Mouse (Mus musculus): ENCODE data around the gene Med24. TPM values are rescaled to one million over a fixed set of nuclear protein-coding genes. Genes with fewer than 3 reads are reported as not detected.
"Not testable (repeated sequence)": the region's sequence is repeated elsewhere in the genome, so short reads cannot be mapped to it uniquely, and the experiment has no call there.

Gene Med24
- polyA plus RNA-seq, 1 experiment from 2014 or later, result 63.8 TPM

DNA sequence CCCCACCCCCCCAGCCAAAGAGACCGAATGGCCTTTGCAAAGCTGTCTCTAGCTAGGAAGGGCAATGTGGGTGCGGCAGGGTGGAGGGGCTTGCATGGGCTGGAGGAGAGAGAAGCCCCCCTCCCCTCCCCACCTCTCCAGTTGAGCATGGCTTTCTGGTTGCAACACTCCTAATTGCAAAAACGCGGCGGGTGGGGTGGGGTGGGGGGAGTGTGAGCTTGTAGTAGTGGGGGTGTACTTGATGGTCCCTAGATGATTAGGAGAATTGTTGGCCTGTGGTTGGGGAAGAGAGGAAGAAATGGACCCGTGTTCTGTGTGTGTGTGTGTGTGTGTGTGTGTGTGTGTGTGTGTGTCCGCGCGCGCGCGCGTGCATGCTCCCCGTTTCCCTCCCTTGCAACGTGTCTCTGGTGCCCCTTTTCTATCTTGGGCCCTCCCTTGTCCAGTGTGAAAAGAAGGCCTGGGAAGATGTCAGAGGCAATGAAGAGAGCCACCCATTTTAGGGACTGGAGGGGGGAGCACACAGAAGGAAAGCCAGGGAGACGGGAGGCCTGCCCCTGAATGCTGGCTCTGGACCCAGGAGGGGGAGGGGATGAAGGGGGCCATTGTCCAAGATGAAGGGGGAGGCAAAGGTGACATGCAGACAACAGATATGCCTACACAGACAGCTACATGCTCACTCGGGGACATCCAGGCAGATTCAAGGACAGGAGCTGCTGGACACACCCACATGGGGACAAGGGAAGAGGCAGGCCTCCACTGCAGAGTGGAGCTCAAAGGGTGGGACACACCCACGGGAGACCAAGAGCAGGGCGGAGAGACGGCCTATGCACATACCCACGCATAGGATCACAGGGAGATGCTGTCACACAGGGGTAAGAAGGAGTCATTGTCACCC lies 13.4 kb upstream of the Med24 start:
- Histone ChIP-seq H3K9ac (peak overlapping the region; percentile 96), H3K36me3 (no peaks in the 10 kb centered on the region), H3K27ac (peak overlapping the region; percentile 91), H3K4me2 (peak overlapping the region; percentile 76), H3K27me3 (no peaks in the 10 kb centered on the region), H3K4me3 (peak overlapping the region; percentile 95), H3K9me3 (no peaks in the 10 kb centered on the region), H3K4me1 (peaks cover 65% of the 10 kb centered on the region)
- no peak for ATAC-seq (ENCODE audit: insufficient number of reproducible peaks, insufficient read depth, low FRiP score, low TSS enrichment, low read depth)
- 2% methylated on average over 21 of the region's 21 CpGs for WGBS

GRCm38 (mm10) chr11:98741622-98742396 lies 12.6 kb upstream of the Med24 start:
- H3K4me3 ChIP-seq, result peak overlapping the region; percentile 95
- H3K9me3 ChIP-seq, result no peaks in the 10 kb centered on the region
- peak overlapping the region; percentile 76 for H3K4me2 ChIP-seq
- peak overlapping the region; percentile 91 for H3K27ac ChIP-seq
- H3K4me1 ChIP-seq, result peaks cover 59% of the 10 kb centered on the region
- H3K36me3 ChIP-seq, result no peaks in the 10 kb centered on the region
- 1% methylated on average over 59 of the region's 86 CpGs for WGBS
- H3K9ac ChIP-seq, result peak overlapping the region; percentile 96
- H3K27me3 ChIP-seq, result no peaks in the 10 kb centered on the region
- peak; percentile 71 for ATAC-seq (ENCODE audit: insufficient number of reproducible peaks, insufficient read depth, low FRiP score, low TSS enrichment, low read depth)

DNA sequence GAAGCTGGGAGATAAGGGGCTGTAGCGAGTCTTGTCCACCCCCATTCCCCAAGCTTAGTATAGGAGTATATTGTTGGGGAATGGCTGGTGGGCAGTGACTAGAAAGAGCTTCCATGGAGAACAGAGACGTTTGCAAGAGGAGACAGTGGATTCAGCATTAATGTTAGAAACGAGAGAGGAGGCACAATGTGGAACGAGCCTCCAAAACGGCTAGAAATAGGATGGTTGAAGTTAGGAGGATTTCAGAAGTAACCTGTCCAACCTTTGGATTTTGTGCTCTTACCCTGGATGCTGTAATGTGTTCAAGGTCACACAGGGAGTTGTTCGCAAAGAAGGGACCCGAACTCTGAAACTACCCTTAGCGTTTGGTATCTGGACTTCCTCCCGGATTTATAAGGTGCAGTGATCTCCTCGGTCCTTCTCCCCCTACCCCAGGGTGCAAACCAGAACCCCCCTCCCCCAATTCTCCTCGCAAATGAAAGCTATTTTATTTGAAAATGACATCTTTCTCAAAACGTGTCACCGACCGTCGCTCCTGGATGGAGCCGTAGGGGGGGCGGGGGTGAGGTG lies 11.9 kb upstream of the Med24 start:
- H3K36me3 ChIP-seq, result no peaks in the 10 kb centered on the region
- H3K4me1 ChIP-seq, result peaks cover 52% of the 10 kb centered on the region
- ATAC-seq (ENCODE audit: insufficient number of reproducible peaks, insufficient read depth, low FRiP score, low TSS enrichment, low read depth), result no peak
- H3K9ac ChIP-seq, result peak overlapping the region; percentile 96
- no peaks in the 10 kb centered on the region for H3K9me3 ChIP-seq
- peak overlapping the region; percentile 91 for H3K27ac ChIP-seq
- peak overlapping the region; percentile 95 for H3K4me3 ChIP-seq
- WGBS, result under 1% methylated on average over 17 of the region's 17 CpGs
- H3K4me2 ChIP-seq, result peak overlapping the region; percentile 76
- H3K27me3 ChIP-seq, result no peaks in the 10 kb centered on the region

DNA sequence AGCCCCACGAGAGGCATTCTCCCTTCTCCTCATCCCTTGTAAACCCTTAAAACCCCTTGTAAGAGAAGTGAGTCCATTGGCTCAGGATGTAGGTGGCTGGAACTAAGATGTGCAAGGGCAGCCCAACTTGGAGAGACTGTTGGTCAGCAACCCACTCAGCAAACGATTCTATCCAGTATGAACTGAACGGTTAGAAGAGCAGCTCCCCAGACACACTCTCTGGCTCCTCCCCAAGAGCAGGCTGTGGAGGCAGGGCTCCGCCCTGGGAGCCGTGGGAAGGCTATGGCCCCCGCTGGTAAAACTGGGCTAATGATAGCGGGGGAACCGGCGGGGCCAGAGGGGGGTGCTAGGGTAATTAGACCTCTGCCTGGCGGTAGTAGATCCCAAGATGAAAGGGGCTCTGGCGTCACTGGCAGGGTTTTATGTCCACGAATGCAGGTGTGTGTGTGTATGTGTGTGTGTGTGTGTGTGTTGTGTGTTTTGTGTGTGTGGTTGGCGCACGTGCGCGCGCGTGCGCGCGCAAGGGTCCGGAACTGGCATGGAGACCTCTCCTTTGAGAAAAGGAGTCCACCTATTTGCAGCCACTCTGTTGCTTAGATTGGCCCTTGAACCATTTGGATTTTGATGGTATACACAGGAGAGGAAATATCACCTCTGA lies 11.3 kb upstream of the Med24 start, which contains the start of gene Thra:
Gene Thra, plus strand, starts transcription at position 246 of the 658 bp plus-strand sequence.
- WGBS, result under 1% methylated on average over 22 of the region's 22 CpGs
- Histone ChIP-seq H3K36me3 (no peaks in the 10 kb centered on the region), H3K4me2 (peak within 1 kb of the TSS; percentile 76), H3K4me3 (peak within 1 kb of the TSS; percentile 95), H3K27me3 (no peaks in the 10 kb centered on the region), H3K4me1 (peaks cover 46% of the 10 kb centered on the region), H3K9ac (peak within 1 kb of the TSS; percentile 96), H3K9me3 (no peaks in the 10 kb centered on the region), H3K27ac (peak within 1 kb of the TSS; percentile 91)
- 0 out of 2 replicates have a peak, but pooled peaks have one; percentile 72 for ATAC-seq (ENCODE audit: insufficient number of reproducible peaks, insufficient read depth, low FRiP score, low TSS enrichment, low read depth)

GRCm38 (mm10) chr11:98740026-98740392 lies 10.8 kb upstream of the Med24 start:
- peak overlapping the region; percentile 76 for H3K4me2 ChIP-seq
- H3K4me1 ChIP-seq, result peaks cover 42% of the 10 kb centered on the region
- peak overlapping the region; percentile 96; the same call in 1 of the 2 replicates for H3K9ac ChIP-seq
- 10% methylated on average over 8 of the region's 8 CpGs for WGBS
- H3K4me3 ChIP-seq, result peak overlapping the region; percentile 95
- peak overlapping the region; percentile 91 for H3K27ac ChIP-seq
- no peaks in the 10 kb centered on the region for H3K36me3 ChIP-seq
- no peak for ATAC-seq (ENCODE audit: insufficient number of reproducible peaks, insufficient read depth, low FRiP score, low TSS enrichment, low read depth)
- H3K27me3 ChIP-seq, result no peaks in the 10 kb centered on the region
- no peaks in the 10 kb centered on the region for H3K9me3 ChIP-seq

GRCm38 (mm10) chr11:98738925-98739324 lies 9.7 kb upstream of the Med24 start:
- Histone ChIP-seq H3K9ac (no peak overlapping the region), H3K27me3 (no peaks in the 10 kb centered on the region), H3K36me3 (no peaks in the 10 kb centered on the region), H3K9me3 (peaks cover 6% of the 10 kb centered on the region), H3K4me2 (no peak overlapping the region), H3K27ac (no peak overlapping the region), H3K4me3 (no peak overlapping the region), H3K4me1 (peaks cover 31% of the 10 kb centered on the region)
- 74% methylated on average over 9 of the region's 9 CpGs for WGBS
- no peak for ATAC-seq (ENCODE audit: insufficient number of reproducible peaks, insufficient read depth, low FRiP score, low TSS enrichment, low read depth)

GRCm38 (mm10) chr11:98738428-98738911 lies 9.2 kb upstream of the Med24 start:
- Histone ChIP-seq H3K36me3 (no peaks in the 10 kb centered on the region), H3K4me2 (no peak overlapping the region), H3K27ac (no peak overlapping the region), H3K9ac (no peak overlapping the region), H3K9me3 (peaks cover 6% of the 10 kb centered on the region), H3K27me3 (no peaks in the 10 kb centered on the region), H3K4me1 (peaks cover 26% of the 10 kb centered on the region), H3K4me3 (no peak overlapping the region)
- WGBS, result 43% methylated on average over 4 of the region's 4 CpGs
- no peak for ATAC-seq (ENCODE audit: insufficient number of reproducible peaks, insufficient read depth, low FRiP score, low TSS enrichment, low read depth)

DNA sequence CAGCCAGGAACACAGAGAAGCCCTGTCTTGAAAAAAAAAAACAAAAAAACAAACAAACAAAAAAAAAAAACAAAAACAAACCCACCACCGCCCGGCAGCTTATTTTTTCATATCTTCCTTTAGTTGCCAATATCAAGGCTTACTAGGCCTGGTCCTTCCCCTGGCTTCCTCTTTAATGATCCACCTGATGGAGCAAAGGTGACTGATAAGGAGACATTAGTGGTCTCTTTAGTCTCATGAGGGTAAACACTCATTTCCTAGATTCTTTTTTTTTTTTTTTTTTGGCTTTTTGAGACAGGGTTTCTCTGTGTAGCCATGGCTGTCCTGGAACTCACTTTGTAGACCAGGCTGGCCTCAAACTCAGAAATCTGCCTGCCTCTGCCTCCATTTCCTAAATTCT lies 8.0 kb upstream of the Med24 start:
- not testable (repeated sequence) for H3K36me3 ChIP-seq; H3K9ac ChIP-seq; H3K27ac ChIP-seq; H3K9me3 ChIP-seq; H3K4me3 ChIP-seq; ATAC-seq (ENCODE audit: insufficient number of reproducible peaks, insufficient read depth, low FRiP score, low TSS enrichment, low read depth); H3K27me3 ChIP-seq; H3K4me2 ChIP-seq
- 95% methylated on average over 2 of the region's 2 CpGs for WGBS
- H3K4me1 ChIP-seq, result peaks cover 16% of the 10 kb centered on the region

DNA sequence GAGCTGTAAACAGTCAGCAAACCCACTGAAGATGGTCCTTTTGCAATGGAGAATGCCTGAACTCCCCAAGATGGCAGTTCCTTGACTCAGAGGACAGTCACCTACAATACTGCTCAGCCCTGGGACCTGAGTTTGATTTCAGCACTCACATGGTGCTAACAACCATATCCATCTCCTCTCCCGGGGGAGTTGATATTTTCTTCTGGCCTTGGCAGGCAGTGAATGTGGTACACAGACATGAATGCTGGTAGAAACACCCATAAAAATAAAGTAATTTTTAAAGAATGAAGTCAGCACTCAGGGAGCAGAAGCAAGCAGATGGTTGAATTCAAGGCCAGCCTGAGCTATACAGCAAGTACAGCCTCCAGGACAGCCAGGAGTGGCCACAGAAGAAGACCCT lies 6.9 kb upstream of the Med24 start:
- no peak overlapping the region for H3K9ac ChIP-seq
- no peak for ATAC-seq (ENCODE audit: insufficient number of reproducible peaks, insufficient read depth, low FRiP score, low TSS enrichment, low read depth)

DNA sequence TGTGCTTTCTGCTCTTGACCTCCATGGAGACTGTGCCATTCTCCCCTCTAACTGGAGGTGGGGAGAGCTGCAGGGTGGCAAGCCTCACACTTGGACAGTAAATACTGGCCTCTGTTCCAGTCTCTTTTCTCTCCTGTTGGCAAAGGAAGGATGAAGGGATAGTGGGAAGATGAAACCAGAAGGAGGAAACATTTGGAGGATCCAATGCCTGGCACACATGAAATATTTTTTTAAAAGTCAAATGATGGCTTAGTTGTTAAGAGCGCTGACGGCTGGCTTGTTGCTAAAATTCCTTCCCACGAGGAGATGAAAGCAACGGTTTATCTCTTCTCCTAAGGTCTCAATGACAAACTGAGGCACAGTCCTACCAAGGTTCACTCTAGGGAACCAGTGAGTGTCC lies 5.9 kb upstream of the Med24 start:
- Histone ChIP-seq H3K27me3 (no peaks in the 10 kb centered on the region), H3K27ac (no peak overlapping the region), H3K9ac (no peak overlapping the region), H3K4me1 (peaks cover 22% of the 10 kb centered on the region), H3K4me2 (no peak overlapping the region), H3K9me3 (peaks cover 6% of the 10 kb centered on the region), H3K36me3 (no peaks in the 10 kb centered on the region), H3K4me3 (no peak overlapping the region)
- WGBS, result 94% methylated on average over 4 of the region's 4 CpGs
- ATAC-seq (ENCODE audit: insufficient number of reproducible peaks, insufficient read depth, low FRiP score, low TSS enrichment, low read depth), result no peak

More for the DNA sequence above, 6.9 kb upstream of the Med24 start:
- H3K9me3 ChIP-seq, result peaks cover 6% of the 10 kb centered on the region
- peaks cover 23% of the 10 kb centered on the region for H3K4me1 ChIP-seq
- no peak overlapping the region for H3K4me3 ChIP-seq
- WGBS, result 78% methylated on average over 1 of the region's 1 CpGs
- H3K36me3 ChIP-seq, result no peaks in the 10 kb centered on the region
- H3K27me3 ChIP-seq, result no peaks in the 10 kb centered on the region
- H3K4me2 ChIP-seq, result no peak overlapping the region
- no peak overlapping the region for H3K27ac ChIP-seq

- 75% methylated on average over 3 of the region's 3 CpGs for WGBS
- no peak overlapping the region for H3K4me3 ChIP-seq
- no peak overlapping the region for H3K9ac ChIP-seq
- ATAC-seq (ENCODE audit: insufficient number of reproducible peaks, insufficient read depth, low FRiP score, low TSS enrichment, low read depth), result no peak
- H3K4me2 ChIP-seq, result no peak overlapping the region
- no peaks in the 10 kb centered on the region for H3K36me3 ChIP-seq
- H3K27me3 ChIP-seq, result no peaks in the 10 kb centered on the region
- peaks cover 23% of the 10 kb centered on the region for H3K4me1 ChIP-seq
- peaks cover 6% of the 10 kb centered on the region for H3K9me3 ChIP-seq
- no peak overlapping the region for H3K27ac ChIP-seq
Observed at GRCm38 (mm10) chr11:98734020-98734419, 4.8 kb upstream of the Med24 start.

Data from embryonic facial prominence, embryonic 13.5 days (tissue).